ENCODE assay signal across 11 mouse cellular contexts in genomic region chr14:120139256-120139655, GRCm38 (mm10).
"Had no signal": no experiment of that assay in that cellular context is flagged by ENCODE, and none has a peak within 500 bp of the region (broad histone marks: within the 10 kb centered on the region; RNA-seq: fewer than 3 reads in every experiment).

No protein-coding gene starts in this region.

- H3K27me3 ChIP-seq: limb, embryonic 12.5 days; liver, embryonic 15.5 days had no signal

- ATAC-seq: lung, postnatal 0 days had no signal

- H3K9ac ChIP-seq: limb, embryonic 12.5 days; liver, embryonic 15.5 days had no signal

- H3K36me3 ChIP-seq: limb, embryonic 12.5 days; liver, embryonic 15.5 days had no signal

- H3K4me3 ChIP-seq: limb, embryonic 12.5 days; liver, embryonic 15.5 days had no signal

- H3K4me2 ChIP-seq: limb, embryonic 12.5 days; liver, embryonic 15.5 days had no signal

- H3K27ac ChIP-seq: limb, embryonic 12.5 days; liver, embryonic 15.5 days had no signal

- DNase-seq: kidney, adult 2 months; kidney, postnatal 36 days; liver; lung, adult 2 months; lung, postnatal 36 days; right cerebral cortex, postnatal 14 days; thymus, adult 2 months; thymus, postnatal 25 days had no signal

- H3K9me3 ChIP-seq: limb, embryonic 12.5 days; liver, embryonic 15.5 days had no signal
